Mouse (Mus musculus) brain, embryonic 14.5 days (tissue): ENCODE measurements at regions not wholly inside any gene's neighbourhood (a gene's known extent, or its start where the extent isn't known, plus 50 kb on each side); places are given as distances from the start of the nearest gene placed in this dataset.

Experiments
- CTCF ChIP-seq: fragments of 200-500 bp; IDR thresholded peaks from 2 replicates; pipeline ENCODE4 v1.5.1; 2012; ENCODE audit warnings: inconsistent platforms, mild to moderate bottlenecking, moderate library complexity, borderline replicate concordance; ENCODE audit not compliant: insufficient read depth, insufficient read length; ENCODE audit errors: extremely low read depth
- POLR2A ChIP-seq: fragments of 200-500 bp; IDR thresholded peaks from 2 replicates; pipeline ENCODE4 v1.6.1; 2012; ENCODE audit warnings: mild to moderate bottlenecking, inconsistent platforms, borderline replicate concordance; ENCODE audit not compliant: poor library complexity, insufficient read depth, insufficient read length, severe bottlenecking; ENCODE audit errors: extremely low read depth

GRCm38 (mm10) chr4:67190536-67190935 lies 363.2 kb downstream of the Tlr4 start:
- TF ChIP-seq POLR2A = no peak
- no peak for TF ChIP-seq CTCF
